In the genomic region with DNA sequence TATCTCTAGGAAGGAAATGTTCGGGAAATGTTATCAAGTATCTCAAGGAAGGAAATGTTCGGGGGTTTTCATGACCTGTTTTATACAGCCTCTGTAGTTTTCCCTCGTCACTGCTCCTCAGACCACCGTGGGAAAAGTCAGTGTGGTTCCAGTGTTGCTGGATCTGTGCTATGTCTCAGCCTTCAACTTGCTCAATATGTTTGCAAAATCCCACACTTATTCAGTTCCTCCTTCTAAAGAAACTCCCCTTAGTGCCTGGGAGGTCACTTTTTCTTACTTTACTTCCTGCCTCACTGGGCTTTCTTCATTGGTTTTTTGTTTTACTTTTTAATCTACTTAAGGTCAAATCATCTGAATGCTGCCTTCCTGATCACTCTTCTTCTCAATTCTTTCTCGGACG, we compare ENCODE assay signal across 25 mouse cellular contexts.
DNase-seq lines count a peak whose midpoint lies in the region; ATAC-seq and TF ChIP-seq lines count a peak whose summit lies in the region.
"Had no signal": no experiment of that assay in that cellular context is flagged by ENCODE, and none has a peak within 500 bp of the region (broad histone marks: within the 10 kb centered on the region; RNA-seq: fewer than 3 reads in every experiment).

No protein-coding gene starts in this region.

- no peak overlapping the region for H3K9ac ChIP-seq in liver, adult 2 months (ENCODE audit: low read depth, low read length)
- H3K9ac ChIP-seq in liver, embryonic 11.5 days (ENCODE audit: low read depth, low read length) = no peak overlapping the region
- H3K9ac ChIP-seq: forebrain, embryonic 15.5 days; heart, embryonic 12.5 days; hindbrain, embryonic 12.5 days; kidney, embryonic 15.5 days; liver, embryonic 13.5 days; lung, embryonic 15.5 days; midbrain, embryonic 15.5 days had no signal

- no peak overlapping the region for H3K4me2 ChIP-seq in liver, embryonic 11.5 days
- H3K4me2 ChIP-seq: forebrain, embryonic 15.5 days; heart, embryonic 12.5 days; hindbrain, embryonic 12.5 days; kidney, embryonic 15.5 days; liver, embryonic 13.5 days; lung, embryonic 15.5 days; midbrain, embryonic 15.5 days had no signal

- no peak overlapping the region for H3K27ac ChIP-seq in liver, adult 2 months (replicated peaks; ENCODE audit: insufficient read depth, low read depth, low read length)
- H3K27ac ChIP-seq in liver, embryonic 11.5 days (ENCODE audit: low read depth, low read length) = no peak overlapping the region
- peak overlapping the region; percentile 14; the same call in 1 of the 2 replicates for H3K27ac ChIP-seq in spleen, adult 2 months (ENCODE audit: insufficient read depth, low read length)
- no peak overlapping the region for H3K27ac ChIP-seq in left cerebral cortex, adult 2 months
- H3K27ac ChIP-seq: embryonic facial prominence, embryonic 10.5 days; forebrain, embryonic 15.5 days; hindbrain, embryonic 12.5 days; kidney, embryonic 15.5 days; limb, embryonic 10.5 days; liver, embryonic 13.5 days; lung, embryonic 15.5 days; midbrain, embryonic 15.5 days had no signal

- H3K9me3 ChIP-seq in liver, embryonic 11.5 days (ENCODE audit: control insufficient read depth, low read length) = no peaks in the 10 kb centered on the region
- H3K9me3 ChIP-seq: embryonic facial prominence, embryonic 10.5 days; forebrain, embryonic 15.5 days; heart, embryonic 12.5 days; hindbrain, embryonic 12.5 days; kidney, embryonic 15.5 days; limb, embryonic 10.5 days; liver, embryonic 13.5 days; lung, embryonic 15.5 days; midbrain, embryonic 15.5 days had no signal

- no peak for TF ChIP-seq POLR2A in liver, adult 2 months (IDR thresholded peaks at IDR 0.05; ENCODE audit: extremely low read depth, insufficient read depth, low read length)
- TF ChIP-seq POLR2A in spleen, adult 2 months (IDR thresholded peaks at IDR 0.05; ENCODE audit: low read depth, low read length) = no peak

- no peak for ATAC-seq in liver, embryonic 11.5 days (replicated peaks; ENCODE audit: low FRiP score)
- ATAC-seq: forebrain, embryonic 15.5 days; midbrain, embryonic 15.5 days had no signal

- TF ChIP-seq CTCF in liver, adult 2 months (IDR thresholded peaks at IDR 0.05; ENCODE audit: low read depth, low read length) = no peak
- no peak for TF ChIP-seq CTCF in spleen, adult 2 months (IDR thresholded peaks at IDR 0.05; ENCODE audit: extremely low read depth, insufficient read depth, insufficient read length, insufficient replicate concordance)
- no peak for TF ChIP-seq CTCF in left cerebral cortex, adult 2 months (IDR thresholded peaks at IDR 0.05)

- no peaks in the 10 kb centered on the region for H3K27me3 ChIP-seq in liver, adult 2 months (ENCODE audit: control insufficient read depth, insufficient read depth, low read length)
- no peaks in the 10 kb centered on the region for H3K27me3 ChIP-seq in liver, embryonic 11.5 days (replicated peaks; ENCODE audit: control insufficient read depth, insufficient read depth, low read length)
- no peaks in the 10 kb centered on the region for H3K27me3 ChIP-seq in spleen, adult 2 months (ENCODE audit: control insufficient read depth, insufficient read depth, low read length)
- H3K27me3 ChIP-seq: forebrain, embryonic 15.5 days; heart, embryonic 12.5 days; hindbrain, embryonic 12.5 days; kidney, embryonic 15.5 days; liver, embryonic 13.5 days; lung, embryonic 15.5 days; midbrain, embryonic 15.5 days had no signal

- no peaks in the 10 kb centered on the region for H3K36me3 ChIP-seq in liver, adult 2 months (ENCODE audit: control insufficient read depth, insufficient read depth, low read length)
- H3K36me3 ChIP-seq in liver, embryonic 11.5 days (ENCODE audit: control insufficient read depth, insufficient read depth, low read length) = no peaks in the 10 kb centered on the region
- H3K36me3 ChIP-seq in spleen, adult 2 months (ENCODE audit: control insufficient read depth, insufficient read depth, low read length) = no peaks in the 10 kb centered on the region
- H3K36me3 ChIP-seq: embryonic facial prominence, embryonic 10.5 days; forebrain, embryonic 15.5 days; heart, embryonic 12.5 days; hindbrain, embryonic 12.5 days; kidney, embryonic 15.5 days; limb, embryonic 10.5 days; liver, embryonic 13.5 days; lung, embryonic 15.5 days; midbrain, embryonic 15.5 days had no signal

- no peak overlapping the region for H3K4me3 ChIP-seq in liver, adult 2 months (ENCODE audit: insufficient read depth, low read depth, low read length)
- no peak overlapping the region for H3K4me3 ChIP-seq in liver, embryonic 11.5 days (ENCODE audit: low read depth, low read length)
- H3K4me3 ChIP-seq in spleen, adult 2 months (ENCODE audit: extremely low read depth, insufficient read depth, insufficient read length) = no peak overlapping the region
- H3K4me3 ChIP-seq in left cerebral cortex, adult 2 months = no peak overlapping the region
- H3K4me3 ChIP-seq: embryonic facial prominence, embryonic 10.5 days; forebrain, embryonic 15.5 days; heart, embryonic 12.5 days; hindbrain, embryonic 12.5 days; kidney, embryonic 15.5 days; limb, embryonic 10.5 days; liver, embryonic 13.5 days; lung, embryonic 15.5 days; midbrain, embryonic 15.5 days had no signal

- no peaks in the 10 kb centered on the region for H3K79me2 ChIP-seq in liver, adult 2 months (ENCODE audit: control insufficient read depth, insufficient read depth, low read length)

- peak; percentile 19 for DNase-seq in liver, adult 2 months (ENCODE audit: extremely low read depth, low read depth, low spot score)
- DNase-seq in liver, embryonic 11.5 days (ENCODE audit: low spot score) = no peak
- DNase-seq in spleen, adult 2 months (ENCODE audit: low read depth in 1 of 2, low spot score in 2 of 2) = no peak
- DNase-seq in spleen, postnatal 14 days (ENCODE audit: low spot score in 2 of 2) = no peak
- DNase-seq in monocyte, adult 2 months (ENCODE audit: low read depth in 1 of 2, low spot score in 2 of 2) = peak; percentile 32 to 42
- no peak for DNase-seq in layer of hippocampus, postnatal 36 days
- no peak for DNase-seq in left cerebral cortex, adult 2 months (ENCODE audit: extremely low spot score in 1 of 2, low spot score in 2 of 2)
- DNase-seq: adrenal gland, postnatal 25 days; cerebellum, adult 9-10 months; heart, postnatal 10 days; kidney, adult 11 months; kidney, postnatal 4 days; liver, embryonic 13.5 days; right cerebral cortex, postnatal 14 days; spleen, adult 18-20 months; thymus, adult 18-20 months; thymus, postnatal 36 days had no signal

- H3K4me1 ChIP-seq in liver, adult 2 months (ENCODE audit: control insufficient read depth, insufficient read depth, low read length) = no peaks in the 10 kb centered on the region
- H3K4me1 ChIP-seq in liver, embryonic 11.5 days (replicated peaks; ENCODE audit: control insufficient read depth, insufficient read depth, low read length) = no peaks in the 10 kb centered on the region
- peaks cover 8% of the 10 kb centered on the region; the same call in 1 of the 2 replicates for H3K4me1 ChIP-seq in spleen, adult 2 months (ENCODE audit: control insufficient read depth, insufficient read depth, insufficient read length)
- H3K4me1 ChIP-seq: heart, embryonic 12.5 days; hindbrain, embryonic 12.5 days; liver, embryonic 13.5 days; lung, embryonic 15.5 days had no signal

- 74% methylated on average over 6 of the region's 6 CpGs for WGBS in liver, adult 2 months
- 59% methylated on average over 6 of the region's 6 CpGs for WGBS in liver, embryonic 11.5 days
- 66% methylated on average over 6 of the region's 6 CpGs for WGBS in spleen, adult 2 months

- intact Hi-C loops in left cerebral cortex, adult 2 months (cut with DNase I) = no loop called here

Comparison
In these comparisons a context has a peak if more than half of its experiments do, and no peak if none do; other contexts are left out.
1. DNase-seq: peak in liver, adult 2 months (single experiment) and monocyte, adult 2 months (2 of 2); none in liver, embryonic 11.5 days (single experiment), spleen, adult 2 months (0 of 2), spleen, postnatal 14 days (0 of 2), layer of hippocampus, postnatal 36 days (0 of 2) and left cerebral cortex, adult 2 months (0 of 2).